Mouse (Mus musculus) cerebellum, adult 2 months (tissue): ENCODE data around the gene Asap2. TPM values are rescaled to one million over a fixed set of nuclear protein-coding genes. Genes with fewer than 3 reads are reported as not detected.
A peak's percentile ranks its signal among the peaks of the same experiment; 100 is the strongest.

Experiments used
- DNase-seq, 2 experiments: peaks; one replicate each; pipeline ENCODE4 v3.0.0; 2021
- H3K27ac ChIP-seq: fragments of 200-500 bp; 2 replicates; pipeline ENCODE4 v1.5.1; 2012; ENCODE audit warnings: low read length, control low read depth, inconsistent platforms; ENCODE audit not compliant: insufficient read depth
- H3K27me3 ChIP-seq: fragments of 200-500 bp; 2 replicates; pipeline ENCODE4 v1.6.1; 2012; ENCODE audit warnings: inconsistent platforms, mild to moderate bottlenecking, low read length, moderate library complexity; ENCODE audit not compliant: control insufficient read depth, insufficient read depth
- H3K4me1 ChIP-seq: fragments of 200-500 bp; 2 replicates; pipeline ENCODE4 v1.6.1; 2011; ENCODE audit warnings: low read length; ENCODE audit not compliant: control insufficient read depth, insufficient read depth
- H3K4me3 ChIP-seq: fragments of 200-500 bp; replicated peaks from 2 replicates; pipeline ENCODE3; 2011; ENCODE audit warnings: mild to moderate bottlenecking, low read depth, low read length, control low read depth; ENCODE audit not compliant: insufficient read depth
- CTCF ChIP-seq: fragments of 200-500 bp; IDR thresholded peaks from 2 replicates; pipeline ENCODE4 v1.5.1; 2011; ENCODE audit warnings: low read depth, mild to moderate bottlenecking, control low read depth, low read length, moderate library complexity, borderline replicate concordance; ENCODE audit not compliant: insufficient read depth
- POLR2A ChIP-seq: fragments of 200-500 bp; IDR thresholded peaks from 2 replicates; pipeline ENCODE4 v1.6.1; 2011; ENCODE audit warnings: low read length, control low read depth, borderline replicate concordance; ENCODE audit not compliant: insufficient read depth
- WGBS: fragments of 180-500 bp; shearing (Covaris S2); methylation state at CpG from one replicate; pipeline ENCODE4 v1.1.7; 2018; 5-methylcytosine and 5-hydroxymethylcytosine counted together
- polyA plus RNA-seq: library from polyadenylated mRNA; depleted of rRNA; stranded (reverse); fragments of >200 nt; gene quantifications from 2 replicates; pipeline ENCODE4 v1.2.3, GENCODE M21; 2012

The Asap2 gene
- polyA plus RNA-seq, 1 experiment = 27.1 TPM

DNA sequence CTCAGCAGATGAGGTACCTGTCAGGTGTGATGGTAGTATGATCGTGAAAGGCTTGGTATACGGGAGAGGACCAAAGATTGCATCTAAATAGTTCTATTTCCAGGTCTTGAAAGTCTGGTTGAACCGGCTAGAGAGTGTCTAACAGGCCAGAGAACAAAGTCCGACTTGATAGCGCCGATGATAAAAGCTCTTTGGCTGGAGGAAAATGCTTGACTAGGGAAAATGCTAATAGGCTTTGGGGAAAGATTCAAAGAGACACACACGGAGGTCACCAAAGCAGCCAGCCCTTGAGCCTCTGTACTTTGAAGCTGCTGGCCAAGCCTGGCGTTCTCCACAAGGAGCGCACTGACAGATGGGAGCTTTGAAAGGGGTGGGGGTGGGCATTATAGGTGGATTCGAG lies 219.0 kb downstream of the Asap2 start:
- Histone ChIP-seq H3K4me3 (no peak overlapping the region), H3K27ac (no peak overlapping the region), H3K27me3 (no peaks in the 10 kb centered on the region), H3K4me1 (peaks cover 4% of the 10 kb centered on the region; the same call in 1 of the 2 replicates)
- no peak for DNase-seq
- TF ChIP-seq POLR2A (no peak), CTCF (no peak)
- WGBS = 62% methylated on average over 10 of the region's 10 CpGs

DNA sequence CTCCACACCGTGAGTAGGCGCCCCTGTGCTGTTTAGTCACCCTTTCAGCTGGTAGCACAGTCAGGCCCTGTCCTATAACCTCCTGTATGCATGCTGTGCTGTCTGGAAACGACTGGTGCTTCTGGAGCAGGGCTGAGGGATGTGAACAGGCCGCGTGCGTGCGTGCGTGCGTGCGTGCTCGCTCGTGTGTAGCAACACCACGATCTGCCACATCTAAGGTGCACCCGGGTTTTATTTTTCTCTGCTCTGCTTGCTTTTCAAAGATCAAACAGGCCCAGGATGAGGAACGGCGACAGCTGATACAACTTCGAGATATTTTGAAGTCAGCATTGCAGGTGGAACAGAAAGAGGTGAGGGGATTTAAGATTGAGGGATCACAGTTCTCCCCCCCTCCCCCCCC lies 222.6 kb downstream of the Asap2 start:
- no peak for DNase-seq
- TF ChIP-seq CTCF (no peak), POLR2A (no peak)
- Histone ChIP-seq H3K27me3 (no peaks in the 10 kb centered on the region), H3K27ac (no peak overlapping the region), H3K4me3 (no peak overlapping the region), H3K4me1 (peaks cover 4% of the 10 kb centered on the region; the same call in 1 of the 2 replicates)
- 92% methylated on average over 17 of the region's 17 CpGs for WGBS

DNA sequence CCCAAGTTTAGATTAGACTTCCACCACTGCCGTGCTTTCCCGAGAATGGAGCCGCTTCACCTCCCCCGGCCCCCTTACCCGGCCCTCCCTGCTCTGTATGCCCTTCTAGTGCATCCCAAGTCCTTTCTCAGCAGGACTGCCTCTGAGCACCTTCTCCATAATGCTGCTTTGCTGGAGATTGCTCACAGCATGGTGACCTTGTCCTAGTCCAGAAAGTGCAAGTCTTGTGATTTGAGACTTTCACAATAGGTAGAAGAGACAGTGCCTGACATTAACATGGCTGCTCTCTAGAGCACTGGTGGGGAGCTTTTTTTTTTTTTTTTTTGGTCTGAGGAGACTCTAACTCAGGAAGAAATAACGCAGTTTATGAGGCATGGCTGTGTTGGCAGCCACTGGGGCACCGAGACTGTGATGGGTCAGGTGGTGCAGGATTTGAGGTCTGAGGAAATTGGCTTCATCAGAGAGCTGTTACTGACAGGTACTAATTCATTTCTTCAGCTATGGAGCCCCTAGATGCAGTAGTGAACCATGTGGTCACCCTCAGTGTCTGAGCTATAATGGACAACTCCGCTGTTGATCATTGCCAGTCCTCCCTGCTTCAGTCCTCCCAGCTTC lies 224.4 kb downstream of the Asap2 start:
- DNase-seq = no peak
- H3K4me1 ChIP-seq = peaks cover 1% of the 10 kb centered on the region; the same call in 1 of the 2 replicates
- no peaks in the 10 kb centered on the region for H3K27me3 ChIP-seq
- TF ChIP-seq POLR2A (no peak), CTCF (no peak)
- WGBS = 96% methylated on average over 8 of the region's 8 CpGs
- no peak overlapping the region for H3K4me3 ChIP-seq
- H3K27ac ChIP-seq = no peak overlapping the region

DNA sequence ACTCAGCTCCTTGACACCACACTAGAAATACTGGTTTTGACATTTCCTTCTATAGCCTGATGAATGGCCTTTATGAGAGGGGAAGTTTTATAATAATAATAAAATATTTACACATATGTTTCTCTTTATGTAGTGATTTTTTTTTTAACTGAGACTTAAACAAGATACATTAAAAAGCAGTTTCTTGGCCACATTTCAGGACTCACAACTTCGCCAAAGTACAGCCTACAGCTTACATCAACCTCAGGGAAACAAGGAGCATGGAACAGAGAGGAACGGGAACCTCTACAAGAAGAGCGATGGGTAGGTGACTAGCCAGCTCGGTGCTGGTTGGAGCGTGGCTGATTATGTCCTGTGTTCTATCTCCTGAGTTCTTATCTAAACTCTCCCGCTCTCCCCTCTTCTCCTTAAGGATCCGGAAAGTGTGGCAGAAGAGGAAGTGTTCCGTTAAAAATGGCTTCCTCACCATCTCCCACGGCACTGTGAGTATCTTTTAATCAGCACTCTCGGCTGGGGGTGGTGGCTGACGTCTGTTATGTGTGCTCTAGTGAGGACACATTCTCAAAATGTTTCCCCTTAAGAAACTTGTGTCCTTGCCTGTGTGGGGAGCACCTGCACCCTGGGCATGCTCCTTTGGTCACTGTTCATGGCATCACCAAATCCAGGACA lies 227.7 kb downstream of the Asap2 start:
- H3K27me3 ChIP-seq = no peaks in the 10 kb centered on the region
- H3K4me1 ChIP-seq = no peaks in the 10 kb centered on the region
- DNase-seq = no peak
- WGBS = 88% methylated on average over 11 of the region's 11 CpGs
- no peak overlapping the region for H3K4me3 ChIP-seq
- TF ChIP-seq CTCF = no peak
- TF ChIP-seq POLR2A = no peak
- H3K27ac ChIP-seq = no peak overlapping the region

DNA sequence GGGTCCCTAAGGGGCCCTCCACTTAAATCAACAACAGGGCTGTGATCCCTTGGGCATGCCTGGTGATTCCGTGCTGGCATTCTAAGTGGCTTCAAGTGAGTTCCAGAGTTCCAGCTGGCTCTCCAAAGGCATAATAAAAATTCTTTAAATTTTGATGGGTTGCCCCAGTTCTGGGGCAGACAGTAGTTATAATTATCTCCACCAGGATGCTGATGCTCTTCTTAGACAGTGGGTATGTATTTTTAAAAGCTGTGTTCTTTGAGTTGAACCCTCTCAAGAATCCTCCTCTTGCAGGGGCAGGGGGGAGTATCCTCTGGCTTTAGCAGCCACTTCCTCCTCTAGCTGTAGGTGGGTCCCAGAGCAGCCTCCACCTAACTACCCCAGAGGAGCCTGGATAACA lies 230.3 kb downstream of the Asap2 start:
- no peak overlapping the region for H3K4me3 ChIP-seq
- no peaks in the 10 kb centered on the region for H3K27me3 ChIP-seq
- no peak for DNase-seq
- H3K27ac ChIP-seq = no peak overlapping the region
- WGBS = 85% methylated on average over 1 of the region's 1 CpGs
- TF ChIP-seq CTCF = no peak
- TF ChIP-seq POLR2A = no peak
- no peaks in the 10 kb centered on the region for H3K4me1 ChIP-seq

DNA sequence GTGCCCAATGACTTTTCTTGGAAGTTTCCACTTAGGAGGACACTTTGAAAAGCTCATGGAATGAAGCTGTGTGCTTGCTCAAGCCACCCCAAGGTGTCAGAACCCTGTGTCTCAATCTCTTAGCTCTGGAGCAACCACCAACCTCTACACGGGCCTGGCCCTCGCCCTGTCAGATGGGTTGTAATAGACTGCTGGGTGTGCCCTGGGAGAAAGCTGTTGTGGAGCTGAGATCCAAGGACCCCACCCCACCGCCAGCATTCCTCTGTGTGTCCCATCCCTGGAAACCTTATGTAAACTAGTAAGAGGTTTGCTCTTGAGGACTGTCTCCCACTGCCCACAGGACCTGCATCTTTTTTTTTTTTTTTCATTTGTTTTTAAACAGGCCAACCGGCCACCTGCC lies 233.7 kb downstream of the Asap2 start:
- TF ChIP-seq CTCF = no peak
- no peak for TF ChIP-seq POLR2A
- no peaks in the 10 kb centered on the region for H3K27me3 ChIP-seq
- peaks cover 15% of the 10 kb centered on the region for H3K4me1 ChIP-seq
- H3K27ac ChIP-seq = no peak overlapping the region
- H3K4me3 ChIP-seq = no peak overlapping the region
- DNase-seq = no peak
- 79% methylated on average over 4 of the region's 4 CpGs for WGBS

DNA sequence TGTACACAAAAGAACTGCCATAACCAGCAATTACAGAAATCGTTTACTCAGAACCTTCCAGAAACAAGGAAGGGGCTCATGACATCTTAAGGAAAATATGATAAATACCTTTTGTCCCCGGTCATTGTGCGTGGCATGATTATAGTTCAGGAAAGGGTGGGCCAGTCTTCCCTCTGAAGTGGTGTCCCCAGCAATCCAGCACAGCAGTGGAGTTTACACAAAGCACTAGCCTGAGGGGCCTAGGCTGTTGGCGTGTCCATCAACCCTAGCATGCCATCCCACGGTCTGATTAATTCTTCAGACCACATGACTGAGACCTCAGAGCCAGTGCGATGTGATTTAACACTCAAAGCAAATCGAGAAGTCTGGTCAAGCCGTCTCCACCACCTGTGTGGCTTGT lies 235.1 kb downstream of the Asap2 start:
- DNase-seq = no peak
- H3K4me1 ChIP-seq = peaks cover 15% of the 10 kb centered on the region
- H3K27me3 ChIP-seq = no peaks in the 10 kb centered on the region
- WGBS = 76% methylated on average over 8 of the region's 8 CpGs
- no peak overlapping the region for H3K4me3 ChIP-seq
- TF ChIP-seq POLR2A (no peak), CTCF (no peak)
- H3K27ac ChIP-seq = no peak overlapping the region

DNA sequence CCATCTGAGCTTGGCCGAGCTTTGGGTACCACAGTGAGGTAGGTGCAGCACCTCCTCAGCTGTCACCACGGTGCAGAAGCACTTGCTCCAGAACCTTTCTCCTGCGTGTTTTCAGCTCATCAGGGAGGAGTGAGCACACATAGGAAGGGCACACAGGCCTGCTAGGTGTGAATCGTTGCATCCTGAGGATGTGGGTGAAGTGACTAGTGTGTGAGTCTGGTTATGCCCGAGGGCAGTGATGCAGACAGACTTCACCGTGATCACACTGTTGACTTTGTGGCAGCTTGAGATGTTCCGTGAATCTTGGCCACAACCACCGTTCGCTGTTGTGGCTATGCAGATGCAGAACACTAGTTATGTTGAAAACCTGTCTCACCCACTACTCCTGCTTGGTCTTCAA lies 236.1 kb downstream of the Asap2 start:
- DNase-seq = no peak
- Histone ChIP-seq H3K4me3 (no peak overlapping the region), H3K4me1 (peaks cover 15% of the 10 kb centered on the region), H3K27me3 (no peaks in the 10 kb centered on the region), H3K27ac (peak overlapping the region; percentile 62; the same call in 1 of the 2 replicates)
- TF ChIP-seq CTCF = no peak
- no peak for TF ChIP-seq POLR2A
- 73% methylated on average over 9 of the region's 9 CpGs for WGBS
